In genomic region chr7:102249896-102250630, GRCm38 (mm10) we compare ENCODE assay signal across 8 mouse cellular contexts. TPM values are rescaled to one million over a fixed set of nuclear protein-coding genes. Genes with fewer than 3 reads are reported as not detected.
DNase-seq lines count a peak whose midpoint lies in the region; ATAC-seq and TF ChIP-seq lines count a peak whose summit lies in the region.

No protein-coding gene starts in this region.

- H3K36me3 ChIP-seq in embryonic facial prominence, embryonic 12.5 days: no peaks in the 10 kb centered on the region
- H3K36me3 ChIP-seq in heart, adult 2 months (ENCODE audit: control insufficient read depth, insufficient read depth, low read length): peaks cover 4% of the 10 kb centered on the region; the same call in 1 of the 2 replicates
- H3K36me3 ChIP-seq in liver, embryonic 12.5 days: 0 out of 2 replicates have a peak, but pooled peaks cover 2% of the 10 kb centered on the region

- peak overlapping the region; percentile 93 for H3K27ac ChIP-seq in embryonic facial prominence, embryonic 12.5 days
- peak overlapping the region; percentile 99 for H3K27ac ChIP-seq in heart, adult 2 months
- H3K27ac ChIP-seq in liver, embryonic 12.5 days: peak overlapping the region; percentile 96

- H3K4me3 ChIP-seq in embryonic facial prominence, embryonic 12.5 days: peak overlapping the region; percentile 65
- H3K4me3 ChIP-seq in heart, adult 2 months: peak overlapping the region; percentile 78
- peak overlapping the region; percentile 94 for H3K4me3 ChIP-seq in liver, embryonic 12.5 days

- H3K4me2 ChIP-seq in embryonic facial prominence, embryonic 12.5 days (replicated peaks): peak overlapping the region; percentile 70
- H3K4me2 ChIP-seq in liver, embryonic 12.5 days: peak overlapping the region; percentile 93

- 0 out of 2 replicates have a peak, but pooled peaks have one; percentile 44 for TF ChIP-seq EP300 in heart, adult 2 months (IDR thresholded peaks at IDR 0.05; ENCODE audit: insufficient read depth, low read depth, low read length)

- ATAC-seq in embryonic facial prominence, embryonic 12.5 days (ENCODE audit: insufficient number of reproducible peaks, insufficient read depth, low FRiP score, low TSS enrichment): peak; percentile 78
- peak; percentile 82 for ATAC-seq in liver, embryonic 12.5 days
- ATAC-seq in monocyte, adult 5-6 weeks (replicated peaks; ENCODE audit: insufficient number of reproducible peaks, low FRiP score, low TSS enrichment, poor library complexity, severe bottlenecking): peak; percentile 36

- no peaks in the 10 kb centered on the region for H3K9me3 ChIP-seq in embryonic facial prominence, embryonic 12.5 days
- no peaks in the 10 kb centered on the region for H3K9me3 ChIP-seq in liver, embryonic 12.5 days (replicated peaks)

- peaks cover 2% of the 10 kb centered on the region for H3K79me2 ChIP-seq in heart, adult 2 months (replicated peaks; ENCODE audit: control insufficient read depth, insufficient read depth, low read length)

- no peaks in the 10 kb centered on the region for H3K27me3 ChIP-seq in embryonic facial prominence, embryonic 12.5 days
- H3K27me3 ChIP-seq in heart, adult 2 months (ENCODE audit: control insufficient read depth, insufficient read depth, low read length): no peaks in the 10 kb centered on the region
- H3K27me3 ChIP-seq in liver, embryonic 12.5 days (replicated peaks): no peaks in the 10 kb centered on the region

- H3K9ac ChIP-seq in embryonic facial prominence, embryonic 12.5 days: peak overlapping the region; percentile 74
- peak overlapping the region; percentile 97 for H3K9ac ChIP-seq in heart, adult 2 months (ENCODE audit: low read depth, low read length)
- peak overlapping the region; percentile 85 for H3K9ac ChIP-seq in liver, embryonic 12.5 days

- H3K4me1 ChIP-seq in embryonic facial prominence, embryonic 12.5 days: peaks cover 39% of the 10 kb centered on the region
- peaks cover 21% of the 10 kb centered on the region for H3K4me1 ChIP-seq in heart, adult 2 months (ENCODE audit: control insufficient read depth, insufficient read depth, low read length)
- H3K4me1 ChIP-seq in liver, embryonic 12.5 days: peaks cover 80% of the 10 kb centered on the region

- intact Hi-C loops in heart, adult 2 months (cut with DNase I): loop anchor here (1.0 to 5.0 kb wide), 4 partner anchors 28 to 598 kb away; partner anchors contain the start of genes Nup98 and Pgap2

- DNase-seq in 416B (ENCODE audit: low read depth): peak; percentile 85
- peak; percentile 81 for DNase-seq in adrenal gland, postnatal 25 days
- DNase-seq in heart, adult 2 months: peak; percentile 89
- peak; percentile 86 for DNase-seq in kidney, adult 18-20 months
- DNase-seq in spleen, postnatal 4 days (ENCODE audit: low spot score in 2 of 2): peak; percentile 78 to 92

- no peak for TF ChIP-seq CTCF in heart, adult 2 months (IDR thresholded peaks at IDR 0.05)

- peak; percentile 84 for TF ChIP-seq POLR2A in heart, adult 2 months (IDR thresholded peaks at IDR 0.05; ENCODE audit: insufficient read depth, low read depth, low read length)

- WGBS in embryonic facial prominence, embryonic 12.5 days: under 1% methylated on average over 38 of the region's 49 CpGs
- WGBS in heart, adult 2 months: under 1% methylated on average over 46 of the region's 49 CpGs
- WGBS in liver, embryonic 12.5 days (ENCODE audit: insufficient replicate concordance): 3% methylated on average over 48 of the region's 49 CpGs

RNA-seq across cellular contexts. Expression of gene Rhog, which starts 5.8 kb away (rescaled TPM):
- 58.9 and 59.7 TPM in 2 replicates for total RNA-seq in adrenal gland, postnatal 25 days (2021)
- 48.7 and 50.0 TPM in 2 replicates for polyA plus RNA-seq in embryonic facial prominence, embryonic 12.5 days (2016; fragmentation: Nextera tagmentation; extraction: Ambion mirVana)
- total RNA-seq in heart, adult 2 months (2021): 10 to 100 TPM; 22.4 to 26.3 TPM
- 22.5 and 34.2 TPM in 2 replicates for polyA plus RNA-seq in heart, adult 2 months (2012; rRNA removed)
- 61.3 and 63.3 TPM in 2 replicates for polyA plus RNA-seq in liver, embryonic 12.5 days (2016; fragmentation: Nextera tagmentation; extraction: Ambion mirVana)
- total RNA-seq in monocyte, adult 5-6 weeks (2017): 46.7 to 78.6 TPM (median 62.1 TPM) in 3 replicates

RNA-seq across cellular contexts. Expression of gene Stim1, which starts 17.5 kb away (rescaled TPM):
- 52.4 and 65.8 TPM in 2 replicates for total RNA-seq in adrenal gland, postnatal 25 days (2021)
- polyA plus RNA-seq in embryonic facial prominence, embryonic 12.5 days (2016; fragmentation: Nextera tagmentation; extraction: Ambion mirVana): 24.6 and 25.0 TPM in 2 replicates
- 10 to 100 TPM; 23.9 to 24.1 TPM for total RNA-seq in heart, adult 2 months (2021)
- 22.8 and 26.8 TPM in 2 replicates for polyA plus RNA-seq in heart, adult 2 months (2012; rRNA removed)
- 19.5 and 19.9 TPM in 2 replicates for polyA plus RNA-seq in liver, embryonic 12.5 days (2016; fragmentation: Nextera tagmentation; extraction: Ambion mirVana)
- total RNA-seq in monocyte, adult 5-6 weeks (2017): 46.8 to 79.7 TPM (median 51.0 TPM) in 3 replicates

RNA-seq across cellular contexts. Expression of gene Pgap2, which starts 40.1 kb away (rescaled TPM):
- total RNA-seq in adrenal gland, postnatal 25 days (2021): 82.3 and 110 TPM in 2 replicates
- polyA plus RNA-seq in embryonic facial prominence, embryonic 12.5 days (2016; fragmentation: Nextera tagmentation; extraction: Ambion mirVana): 78.4 and 83.3 TPM in 2 replicates
- 10 to 100 TPM; 59.7 to 65.4 TPM for total RNA-seq in heart, adult 2 months (2021)
- polyA plus RNA-seq in heart, adult 2 months (2012; rRNA removed): 111 and 124 TPM in 2 replicates
- polyA plus RNA-seq in liver, embryonic 12.5 days (2016; fragmentation: Nextera tagmentation; extraction: Ambion mirVana): 28.5 and 28.6 TPM in 2 replicates
- 14.2 to 22.1 TPM (median 16.5 TPM) in 3 replicates for total RNA-seq in monocyte, adult 5-6 weeks (2017)

RNA-seq across cellular contexts. Expression of gene Nup98, which starts 40.1 kb away (rescaled TPM):
- 60.8 and 61.0 TPM in 2 replicates for total RNA-seq in adrenal gland, postnatal 25 days (2021)
- polyA plus RNA-seq in embryonic facial prominence, embryonic 12.5 days (2016; fragmentation: Nextera tagmentation; extraction: Ambion mirVana): 46.6 and 46.9 TPM in 2 replicates
- 10 to 100 TPM; 31.9 to 32.9 TPM for total RNA-seq in heart, adult 2 months (2021)
- polyA plus RNA-seq in heart, adult 2 months (2012; rRNA removed): 9.9 and 15.6 TPM in 2 replicates
- polyA plus RNA-seq in liver, embryonic 12.5 days (2016; fragmentation: Nextera tagmentation; extraction: Ambion mirVana): 30.4 and 31.0 TPM in 2 replicates
- 67.0 to 71.8 TPM (median 71.7 TPM) in 3 replicates for total RNA-seq in monocyte, adult 5-6 weeks (2017)

Comparison
In these comparisons a context has a peak if more than half of its experiments do, and no peak if none do; other contexts are left out.
1. Peak in every context shown above with its lines: DNase-seq, ATAC-seq, H3K4me3 ChIP-seq and H3K27ac ChIP-seq.